Mouse (Mus musculus) hindbrain, embryonic 15.5 days (tissue): Measurements from ENCODE around the gene Fryl. TPM values are rescaled to one million over a fixed set of nuclear protein-coding genes. Genes with fewer than 3 reads are reported as not detected.

ENCODE experiments used
- ATAC-seq: fragments of 200-750 bp; cut with Nextera tagmentation; 2 replicates; pipeline ENCODE4 v1.8.0; 2017; ENCODE audit warnings: low read depth, moderate number of reproducible peaks, moderate TSS enrichment; ENCODE audit not compliant: low FRiP score
- H3K27ac ChIP-seq: fragments of 300-500 bp; sonication (generic); replicated peaks from 2 replicates; pipeline ENCODE4 v1.5.1; 2015; ENCODE audit warnings: mild to moderate bottlenecking, inconsistent platforms
- H3K27me3 ChIP-seq: fragments of 300-500 bp; sonication (generic); 2 replicates; pipeline ENCODE4 v1.6.1; 2015; ENCODE audit warnings: control low read depth, inconsistent platforms
- H3K36me3 ChIP-seq: fragments of 300-500 bp; sonication (generic); 2 replicates; pipeline ENCODE4 v1.6.1; 2015; ENCODE audit warnings: control low read depth, inconsistent platforms
- H3K4me1 ChIP-seq: fragments of 300-500 bp; sonication (generic); replicated peaks from 2 replicates; pipeline ENCODE4 v1.6.1; 2015; ENCODE audit warnings: control low read depth, inconsistent platforms
- H3K4me2 ChIP-seq: fragments of 300-500 bp; sonication (generic); 2 replicates; pipeline ENCODE4 v1.6.1; 2015; ENCODE audit warnings: moderate library complexity, mild to moderate bottlenecking, inconsistent platforms
- H3K4me3 ChIP-seq: fragments of 300-500 bp; sonication (generic); 2 replicates; pipeline ENCODE4 v1.5.1; 2015; ENCODE audit warnings: mild to moderate bottlenecking, inconsistent platforms
- H3K9ac ChIP-seq: fragments of 300-500 bp; sonication (generic); 2 replicates; pipeline ENCODE4 v1.6.1; 2015; ENCODE audit warnings: inconsistent platforms
- H3K9me3 ChIP-seq: fragments of 300-500 bp; sonication (generic); 2 replicates; pipeline ENCODE4 v1.6.1; 2016; ENCODE audit warnings: control low read depth, inconsistent platforms
- WGBS: fragments of 180-500 bp; shearing (Covaris S2); methylation state at CpG from one replicate; pipeline ENCODE4 v1.1.7; 2015; 5-methylcytosine and 5-hydroxymethylcytosine counted together
- polyA plus RNA-seq: library from polyadenylated mRNA; unstranded; fragments of >200 nt; fragmentation: Nextera tagmentation; extraction: Ambion mirVana; gene quantifications from 2 replicates; pipeline ENCODE4 v1.2.1, GENCODE M21; 2015

Fryl gene
- polyA plus RNA-seq, 1 experiment from 2014 or later = 40.1 TPM

DNA sequence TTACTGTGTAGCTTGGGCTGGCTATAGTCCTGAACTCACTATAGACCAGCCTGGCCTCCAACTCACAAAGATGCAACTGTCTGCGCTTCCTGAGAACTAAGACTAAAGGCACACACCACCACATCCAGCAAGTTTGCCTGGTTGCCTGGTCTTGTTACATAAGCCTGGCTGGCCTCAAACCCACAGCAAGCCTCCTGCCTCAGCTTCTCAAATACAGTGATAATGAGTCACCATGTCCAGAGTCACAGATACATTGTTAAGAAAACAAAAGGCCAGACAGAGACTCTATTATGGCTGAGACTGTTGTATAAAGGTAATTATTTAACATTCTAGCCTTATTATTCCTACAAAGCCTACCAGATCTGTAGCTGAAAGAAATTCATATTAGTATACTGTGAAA, 39.3 kb downstream of the Fryl start:
- H3K9ac ChIP-seq = no peak overlapping the region
- WGBS = 100% methylated on average over 1 of the region's 1 CpGs
- peaks cover 10% of the 10 kb centered on the region; the same call in 1 of the 2 replicates for H3K36me3 ChIP-seq
- 0 out of 2 replicates have a peak, but pooled peaks cover 3% of the 10 kb centered on the region for H3K4me1 ChIP-seq
- no peak for ATAC-seq
- no peak overlapping the region for H3K4me3 ChIP-seq
- H3K27ac ChIP-seq = no peak overlapping the region
- no peaks in the 10 kb centered on the region for H3K27me3 ChIP-seq
- H3K4me2 ChIP-seq = no peak overlapping the region
- no peaks in the 10 kb centered on the region for H3K9me3 ChIP-seq

DNA sequence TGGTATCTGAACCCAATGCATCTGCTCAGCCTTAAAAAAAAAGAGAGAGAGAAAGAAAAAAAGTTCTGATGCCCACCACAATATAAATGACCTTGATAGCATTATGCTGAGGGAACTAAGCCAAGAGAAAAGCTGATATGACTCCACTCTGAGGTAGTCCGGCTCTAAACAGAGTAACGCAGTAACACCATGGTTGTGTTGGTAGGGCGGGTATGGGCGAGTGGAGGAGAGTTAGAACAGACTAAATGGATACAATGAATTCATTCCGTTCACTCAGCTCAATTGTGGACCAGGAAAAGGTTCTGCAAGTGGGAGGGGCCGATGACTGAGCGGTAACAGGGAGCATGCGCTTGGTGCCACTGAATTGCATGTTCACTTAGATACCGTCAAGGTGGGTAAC, 40.4 kb downstream of the Fryl start:
- Histone ChIP-seq H3K36me3 (peaks cover 10% of the 10 kb centered on the region; the same call in 1 of the 2 replicates), H3K4me2 (no peak overlapping the region), H3K27me3 (no peaks in the 10 kb centered on the region), H3K27ac (no peak overlapping the region), H3K9me3 (no peaks in the 10 kb centered on the region), H3K9ac (no peak overlapping the region), H3K4me3 (no peak overlapping the region), H3K4me1 (0 out of 2 replicates have a peak, but pooled peaks cover 3% of the 10 kb centered on the region)
- WGBS = 91% methylated on average over 9 of the region's 9 CpGs
- no peak for ATAC-seq

DNA sequence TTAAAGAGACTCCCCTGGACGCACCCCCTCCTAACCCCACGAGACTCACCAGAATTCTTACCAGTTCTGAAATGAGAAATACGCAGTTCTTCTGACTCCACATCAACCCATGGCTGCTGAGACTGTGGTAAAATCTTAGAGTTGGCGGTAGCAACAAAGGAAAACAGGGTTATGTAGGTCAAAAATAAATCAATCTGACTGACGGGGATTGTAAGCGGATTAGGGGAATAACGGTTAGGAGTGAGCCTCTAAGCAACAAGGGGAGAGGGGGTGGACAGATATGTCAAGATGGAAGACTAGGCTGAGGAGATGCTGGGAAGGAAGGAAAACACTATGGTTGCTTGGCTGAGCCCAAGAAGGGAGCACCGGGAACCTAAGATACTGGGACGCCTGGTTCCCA, 44.0 kb downstream of the Fryl start:
- ATAC-seq = no peak
- peaks cover 10% of the 10 kb centered on the region for H3K4me1 ChIP-seq
- no peaks in the 10 kb centered on the region for H3K9me3 ChIP-seq
- WGBS = 85% methylated on average over 9 of the region's 9 CpGs
- H3K36me3 ChIP-seq = no peaks in the 10 kb centered on the region
- no peak overlapping the region for H3K27ac ChIP-seq
- no peak overlapping the region for H3K4me2 ChIP-seq
- no peak overlapping the region for H3K4me3 ChIP-seq
- no peak overlapping the region for H3K9ac ChIP-seq
- H3K27me3 ChIP-seq = no peaks in the 10 kb centered on the region

DNA sequence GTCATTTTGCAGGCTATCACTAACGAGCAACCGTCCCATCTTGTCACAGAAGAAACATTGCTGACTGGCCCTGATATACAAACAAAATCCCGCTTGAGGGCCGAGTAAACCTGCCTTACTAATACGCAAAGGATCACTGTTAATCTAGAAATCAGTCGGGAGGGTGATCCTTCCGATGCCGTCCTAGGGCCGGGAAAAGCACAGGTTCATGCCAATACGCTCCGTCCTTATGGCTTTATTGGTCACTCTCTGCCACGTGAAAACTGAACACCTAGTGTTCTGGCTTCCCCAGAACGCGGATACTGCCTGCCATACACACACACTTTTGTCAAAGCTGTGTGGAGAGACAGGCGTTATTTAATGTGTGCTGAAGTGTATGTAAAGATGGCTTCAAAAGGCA, 44.5 kb downstream of the Fryl start:
- no peak overlapping the region for H3K4me3 ChIP-seq
- no peak overlapping the region for H3K4me2 ChIP-seq
- H3K4me1 ChIP-seq = peaks cover 10% of the 10 kb centered on the region
- H3K9ac ChIP-seq = no peak overlapping the region
- H3K36me3 ChIP-seq = no peaks in the 10 kb centered on the region
- WGBS = 94% methylated on average over 15 of the region's 15 CpGs
- H3K27ac ChIP-seq = no peak overlapping the region
- H3K27me3 ChIP-seq = no peaks in the 10 kb centered on the region
- no peaks in the 10 kb centered on the region for H3K9me3 ChIP-seq
- no peak for ATAC-seq

DNA sequence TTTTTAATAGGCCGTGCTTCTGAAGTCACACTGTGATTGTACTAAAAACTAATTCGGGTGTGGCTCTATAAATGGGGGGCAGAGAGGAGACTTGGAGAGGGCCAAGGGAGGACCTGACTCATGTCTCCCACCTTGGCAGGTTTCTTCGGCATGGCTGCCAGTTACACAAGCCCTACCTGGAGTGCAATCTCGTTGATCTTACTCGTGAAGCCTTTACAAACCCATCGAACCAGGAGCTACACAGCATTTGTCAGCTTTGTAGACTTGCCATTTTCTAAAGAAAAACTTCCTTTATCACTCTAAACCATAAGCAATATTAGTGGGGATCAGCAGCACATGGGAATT, 45.5 kb downstream of the Fryl start:
- WGBS = 96% methylated on average over 6 of the region's 6 CpGs
- Histone ChIP-seq H3K27me3 (no peaks in the 10 kb centered on the region), H3K4me1 (peaks cover 7% of the 10 kb centered on the region), H3K4me3 (no peak overlapping the region), H3K36me3 (no peaks in the 10 kb centered on the region), H3K4me2 (no peak overlapping the region), H3K27ac (no peak overlapping the region), H3K9ac (no peak overlapping the region), H3K9me3 (no peaks in the 10 kb centered on the region)
- ATAC-seq = no peak

DNA sequence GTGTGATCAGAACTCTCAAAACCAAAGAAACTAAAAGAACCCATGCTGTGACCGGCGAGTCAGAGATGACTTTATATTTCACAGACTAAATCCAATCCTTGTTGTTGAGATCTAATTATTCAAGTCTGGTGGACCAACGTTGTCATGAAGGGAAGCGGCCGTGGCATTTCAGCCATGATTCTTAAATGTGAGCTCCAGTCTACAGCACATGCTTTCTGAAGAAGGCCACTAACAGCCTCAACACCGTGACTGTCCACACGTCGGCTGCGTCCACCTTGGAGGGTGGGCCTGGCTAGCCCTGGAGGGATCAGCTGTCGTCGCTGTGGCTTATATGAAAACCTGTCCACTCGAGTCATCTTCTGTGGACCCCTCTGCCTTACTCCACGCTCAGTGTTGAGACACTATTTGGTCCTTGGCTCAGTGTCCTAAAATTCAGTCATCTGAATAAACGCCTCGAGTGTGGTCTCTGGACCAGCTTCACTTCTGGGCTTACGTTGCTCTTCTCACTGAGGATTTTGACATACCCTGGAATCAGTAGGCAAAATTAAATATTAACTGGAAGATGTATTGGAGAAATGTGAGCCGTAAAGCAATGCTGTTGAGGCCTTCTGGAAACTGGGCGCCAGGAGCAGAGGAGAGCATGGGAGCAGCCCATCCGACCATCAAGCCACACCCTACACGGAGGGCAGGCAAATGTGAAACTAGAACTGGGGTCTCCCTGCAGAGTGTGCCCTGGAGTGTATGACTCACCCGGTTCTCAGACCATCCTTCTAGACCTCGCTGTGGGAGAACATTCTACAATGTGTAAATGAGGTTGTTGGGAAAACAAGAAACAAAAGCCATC, 46.1 kb downstream of the Fryl start:
- H3K9me3 ChIP-seq = no peaks in the 10 kb centered on the region
- peaks cover 7% of the 10 kb centered on the region for H3K4me1 ChIP-seq
- H3K4me3 ChIP-seq = no peak overlapping the region
- H3K36me3 ChIP-seq = no peaks in the 10 kb centered on the region
- H3K27me3 ChIP-seq = no peaks in the 10 kb centered on the region
- no peak overlapping the region for H3K27ac ChIP-seq
- WGBS = 90% methylated on average over 22 of the region's 22 CpGs
- no peak overlapping the region for H3K4me2 ChIP-seq
- no peak for ATAC-seq
- H3K9ac ChIP-seq = no peak overlapping the region

DNA sequence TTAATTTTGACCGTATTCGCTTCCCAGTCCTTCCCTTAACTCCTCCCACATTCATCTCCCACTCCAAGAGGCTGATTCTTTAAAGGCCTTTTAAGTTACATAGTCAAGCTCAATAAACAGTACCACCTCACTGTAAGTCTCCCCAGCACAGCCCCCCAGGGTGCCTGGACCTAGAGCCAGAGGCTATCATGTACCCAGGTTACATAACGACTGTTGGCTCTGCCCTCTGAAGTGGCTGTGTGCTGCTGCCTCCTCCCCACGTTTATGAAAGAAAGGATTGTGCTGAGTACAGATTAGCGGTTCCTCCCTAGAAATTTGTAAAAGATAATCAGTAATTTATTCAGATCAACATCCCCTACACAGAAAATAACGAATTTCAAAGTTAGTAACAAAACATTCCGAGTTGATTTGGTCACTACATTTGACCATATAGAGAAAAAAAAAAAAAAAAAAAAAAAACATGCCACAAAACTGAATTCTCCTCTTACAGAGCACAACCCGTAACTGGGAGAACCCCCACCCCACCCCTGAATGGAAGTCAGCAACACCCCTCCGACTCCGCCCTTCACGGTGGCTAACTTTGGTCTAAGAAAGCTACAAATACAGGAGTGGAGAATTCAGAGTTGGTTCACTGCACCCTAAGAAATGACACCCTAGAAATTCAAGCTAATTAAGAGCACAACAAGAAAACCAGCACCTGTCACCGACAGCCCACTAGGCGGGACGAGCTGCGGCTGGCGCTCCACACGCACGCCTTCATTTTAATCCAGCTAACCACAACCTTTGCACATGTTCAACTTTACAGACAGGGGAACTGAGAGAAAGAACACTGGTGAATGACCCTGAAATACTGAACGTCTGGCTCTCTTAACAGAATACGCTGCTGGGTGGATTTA, 47.0 kb downstream of the Fryl start:
- ATAC-seq = no peak
- WGBS = 67% methylated on average over 20 of the region's 20 CpGs

DNA sequence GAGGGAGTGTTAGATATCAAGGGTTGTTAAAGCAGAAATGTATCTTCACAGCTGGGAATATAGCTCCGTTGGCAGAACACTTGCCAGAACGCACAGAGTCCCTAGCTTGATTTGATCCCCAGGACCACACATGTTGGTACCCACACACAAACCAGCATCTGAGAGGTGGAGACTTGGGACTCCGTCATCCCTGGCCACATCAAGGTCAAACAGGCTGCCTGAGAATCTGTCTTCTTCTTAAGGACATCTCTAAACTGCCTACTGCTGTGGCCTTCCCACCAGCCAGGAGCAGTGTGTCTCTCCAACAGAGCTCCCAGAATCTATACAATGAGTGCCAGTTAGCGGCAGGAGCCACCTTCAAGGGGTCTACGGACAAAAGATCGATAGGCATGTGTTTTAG, 47.8 kb downstream of the Fryl start:
- 66% methylated on average over 6 of the region's 6 CpGs for WGBS
- Histone ChIP-seq H3K36me3 (no peaks in the 10 kb centered on the region), H3K9ac (no peak overlapping the region), H3K4me1 (peaks cover 7% of the 10 kb centered on the region), H3K27ac (no peak overlapping the region; the same call in 1 of the 2 replicates), H3K4me3 (no peak overlapping the region), H3K4me2 (no peak overlapping the region), H3K9me3 (no peaks in the 10 kb centered on the region), H3K27me3 (no peaks in the 10 kb centered on the region)
- ATAC-seq = no peak

More for the DNA sequence above, 47.0 kb downstream of the Fryl start:
- H3K36me3 ChIP-seq = no peaks in the 10 kb centered on the region
- no peak overlapping the region for H3K9ac ChIP-seq
- peaks cover 7% of the 10 kb centered on the region for H3K4me1 ChIP-seq
- no peak overlapping the region for H3K27ac ChIP-seq
- no peak overlapping the region for H3K4me2 ChIP-seq
- no peaks in the 10 kb centered on the region for H3K9me3 ChIP-seq
- no peaks in the 10 kb centered on the region for H3K27me3 ChIP-seq
- H3K4me3 ChIP-seq = no peak overlapping the region

DNA sequence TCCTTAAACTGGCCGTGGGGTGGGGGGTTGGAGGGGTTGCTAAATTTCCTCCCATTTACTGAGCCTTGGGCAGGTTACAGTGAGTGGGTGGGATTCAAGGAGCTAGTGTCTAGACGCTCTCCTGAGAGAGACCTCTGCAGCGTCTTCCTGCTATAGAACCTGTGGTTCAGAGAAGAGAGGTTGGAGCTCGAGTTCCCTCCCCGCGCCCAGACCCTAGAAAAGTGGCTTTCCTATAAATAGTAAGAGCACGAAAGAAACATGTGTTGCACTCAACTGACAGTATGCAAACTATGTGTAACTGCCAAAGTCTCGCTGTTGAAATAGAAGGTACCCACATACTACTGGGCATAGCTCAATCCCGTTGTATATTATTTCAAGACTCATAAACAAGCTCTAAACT, 49.7 kb downstream of the Fryl start:
- peaks cover 7% of the 10 kb centered on the region for H3K4me1 ChIP-seq
- no peak overlapping the region for H3K4me3 ChIP-seq
- H3K9ac ChIP-seq = no peak overlapping the region
- no peaks in the 10 kb centered on the region for H3K27me3 ChIP-seq
- no peak for ATAC-seq
- H3K4me2 ChIP-seq = no peak overlapping the region
- H3K36me3 ChIP-seq = no peaks in the 10 kb centered on the region
- WGBS = 92% methylated on average over 9 of the region's 9 CpGs
- no peaks in the 10 kb centered on the region for H3K9me3 ChIP-seq
- no peak overlapping the region for H3K27ac ChIP-seq

DNA sequence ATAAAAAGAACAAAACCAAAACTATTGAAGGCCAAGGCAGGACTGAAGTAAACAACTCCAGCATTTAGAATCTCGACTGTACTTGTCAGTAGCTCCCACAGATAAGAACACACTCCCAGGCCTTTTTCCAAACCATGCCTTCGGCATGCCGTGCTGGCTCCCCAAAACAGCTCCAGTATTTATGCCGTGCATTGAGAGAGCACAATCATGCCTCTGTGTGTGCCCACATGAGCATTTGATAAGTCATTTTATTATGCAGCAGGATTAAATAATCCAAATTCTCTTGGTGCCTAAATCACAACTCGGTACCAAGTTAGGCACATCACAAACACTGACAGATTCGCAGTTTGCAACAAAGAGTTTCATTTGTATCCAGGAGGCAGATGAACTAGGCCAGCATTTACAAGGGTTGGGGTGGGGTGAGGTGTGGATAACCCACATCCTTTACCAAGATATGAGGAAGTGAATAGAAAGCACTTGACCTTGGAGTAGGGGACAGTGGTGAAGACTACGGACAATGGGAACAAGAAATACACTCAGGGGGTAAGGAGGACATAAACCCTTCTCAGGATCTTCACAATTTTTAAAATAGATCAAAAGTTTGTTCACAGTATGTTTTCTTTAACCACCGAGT, 50.3 kb downstream of the Fryl start:
- Histone ChIP-seq H3K9ac (no peak overlapping the region), H3K4me2 (no peak overlapping the region), H3K27ac (no peak overlapping the region), H3K9me3 (no peaks in the 10 kb centered on the region), H3K4me1 (peaks cover 7% of the 10 kb centered on the region), H3K36me3 (no peaks in the 10 kb centered on the region), H3K27me3 (no peaks in the 10 kb centered on the region), H3K4me3 (no peak overlapping the region)
- no peak for ATAC-seq
- 83% methylated on average over 8 of the region's 8 CpGs for WGBS

DNA sequence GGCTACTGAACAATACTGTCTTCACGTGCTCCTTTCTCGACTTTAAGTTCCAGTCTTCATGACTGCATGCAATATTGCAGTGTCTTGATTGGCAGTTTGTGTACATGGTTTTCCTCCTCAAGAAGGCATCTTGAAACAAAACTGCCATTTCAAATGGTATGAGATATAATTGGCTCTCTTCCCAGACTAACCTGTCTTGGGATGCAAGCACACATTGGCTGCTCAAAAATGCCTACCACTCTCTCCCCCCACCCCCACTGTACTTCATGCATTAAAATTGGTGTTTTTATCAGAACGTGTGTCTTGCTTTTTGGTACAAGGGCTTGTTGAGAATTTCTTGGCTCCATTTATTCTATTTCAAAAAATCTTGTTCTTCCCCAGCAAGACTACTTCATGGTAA, 51.4 kb downstream of the Fryl start:
- no peak for ATAC-seq

DNA sequence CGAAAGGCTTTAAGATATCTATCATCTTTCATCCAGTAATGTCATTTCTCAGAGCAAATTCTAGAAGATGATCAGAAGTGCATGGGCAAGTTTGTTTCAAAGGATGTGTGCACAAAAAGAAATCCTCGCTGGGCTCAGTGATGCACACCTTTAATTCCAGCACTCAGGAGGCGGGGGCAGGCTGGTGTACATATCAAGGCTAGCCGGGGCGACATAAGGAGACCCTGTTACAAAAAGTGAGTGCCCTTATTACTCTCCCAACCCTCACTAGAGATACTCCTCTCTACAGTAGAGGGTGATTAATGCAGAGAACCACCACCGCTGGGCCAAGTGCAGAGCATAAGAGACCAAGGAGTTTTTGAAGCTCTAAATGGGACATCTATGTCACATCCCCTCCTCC, 53.9 kb downstream of the Fryl start:
- no peak overlapping the region for H3K9ac ChIP-seq
- no peak overlapping the region for H3K27ac ChIP-seq
- 94% methylated on average over 6 of the region's 6 CpGs for WGBS
- H3K4me1 ChIP-seq = no peaks in the 10 kb centered on the region
- H3K27me3 ChIP-seq = no peaks in the 10 kb centered on the region
- ATAC-seq = no peak
- no peak overlapping the region for H3K4me3 ChIP-seq
- no peaks in the 10 kb centered on the region for H3K36me3 ChIP-seq
- no peaks in the 10 kb centered on the region for H3K9me3 ChIP-seq
- no peak overlapping the region for H3K4me2 ChIP-seq

More for the DNA sequence above, 51.4 kb downstream of the Fryl start:
- no peaks in the 10 kb centered on the region for H3K36me3 ChIP-seq
- no peak overlapping the region for H3K27ac ChIP-seq
- no peak overlapping the region for H3K4me2 ChIP-seq
- no peaks in the 10 kb centered on the region for H3K27me3 ChIP-seq
- WGBS = 76% methylated on average over 3 of the region's 3 CpGs
- H3K4me1 ChIP-seq = peaks cover 7% of the 10 kb centered on the region
- no peak overlapping the region for H3K4me3 ChIP-seq
- no peak overlapping the region for H3K9ac ChIP-seq
- no peaks in the 10 kb centered on the region for H3K9me3 ChIP-seq
